Mouse (Mus musculus): ENCODE measurements around the gene Ubap1l.
"Not testable (repeated sequence)": the region's sequence is repeated elsewhere in the genome, so short reads cannot be mapped to it uniquely, and the experiment has no call there.

The Ubap1l gene

DNA sequence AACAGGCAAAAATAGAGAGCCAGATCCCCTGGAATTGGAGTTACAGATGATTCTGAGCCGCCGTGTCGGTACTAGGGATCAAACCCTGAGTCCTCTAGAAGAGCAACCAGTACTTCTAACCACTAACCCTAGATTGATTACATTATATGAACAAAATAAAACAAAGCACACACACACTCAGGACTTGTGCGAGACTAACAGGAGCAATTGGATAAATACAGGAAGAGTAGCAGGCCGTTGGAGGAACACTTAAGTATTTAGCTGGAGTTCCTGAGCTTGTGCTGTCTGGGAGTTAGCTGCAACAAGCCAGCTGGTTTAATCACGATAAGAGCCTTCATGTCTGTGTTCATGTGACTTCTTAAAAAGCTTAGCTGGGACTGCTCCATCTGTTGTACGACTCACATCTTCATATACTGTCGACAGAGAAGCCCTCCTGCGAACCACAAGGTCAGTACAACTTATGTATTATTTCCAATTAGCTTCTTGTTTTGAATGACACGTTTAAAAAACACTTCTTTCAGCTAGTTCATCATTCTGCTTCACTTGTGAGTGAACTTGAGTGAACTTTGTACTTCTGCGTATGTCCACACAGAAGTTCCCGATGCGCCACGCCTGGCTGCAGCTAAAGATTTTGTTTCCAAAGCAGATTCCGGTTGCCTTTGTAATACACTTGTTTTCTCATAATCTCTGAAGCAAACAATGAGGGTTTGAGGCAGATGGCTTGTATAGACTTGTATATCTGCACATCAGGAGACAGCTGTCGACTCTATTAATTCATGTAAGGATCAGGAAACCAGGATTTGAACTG is at the start of gene Ubap1l:
TSS of gene Ubap1l (plus strand) at position 401 of the 808 bp plus-strand sequence.
- in situ Hi-C loops (cut with MseI, MboI) = no loop called here

DNA sequence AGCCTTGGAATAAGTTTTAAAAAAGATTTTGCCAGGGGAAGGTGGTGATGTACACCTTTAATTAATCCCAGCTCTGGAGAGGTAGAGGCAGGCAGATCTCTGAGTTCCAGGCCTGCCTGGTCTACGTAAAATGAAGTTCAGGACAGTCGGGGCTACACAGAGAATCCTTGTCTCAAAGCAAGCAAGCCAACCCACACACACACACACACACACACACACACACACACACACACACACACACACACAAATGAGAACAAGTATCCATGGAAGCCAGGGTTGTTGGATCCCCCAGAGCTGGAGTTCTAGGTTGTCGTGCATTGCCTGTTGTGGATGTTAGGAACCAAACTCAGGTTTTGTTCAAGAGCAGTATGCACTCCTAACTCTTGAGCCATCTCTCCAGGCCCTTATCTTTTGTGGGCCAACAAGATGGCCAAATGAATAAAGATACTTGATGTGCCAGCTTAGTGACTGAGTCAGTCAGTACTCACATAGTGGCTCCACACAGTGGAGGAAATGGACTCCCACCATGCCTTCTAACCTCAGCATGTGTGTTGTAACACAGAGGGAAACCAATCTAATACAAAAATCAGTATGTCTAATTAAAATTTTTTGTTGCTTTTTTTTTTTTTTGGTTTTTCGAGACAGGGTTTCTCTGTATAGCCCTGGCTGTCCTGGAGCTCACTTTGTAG is 48.0 kb upstream of the Ubap1l start:
- in situ Hi-C loops (cut with MseI, MboI) = no loop called here

DNA sequence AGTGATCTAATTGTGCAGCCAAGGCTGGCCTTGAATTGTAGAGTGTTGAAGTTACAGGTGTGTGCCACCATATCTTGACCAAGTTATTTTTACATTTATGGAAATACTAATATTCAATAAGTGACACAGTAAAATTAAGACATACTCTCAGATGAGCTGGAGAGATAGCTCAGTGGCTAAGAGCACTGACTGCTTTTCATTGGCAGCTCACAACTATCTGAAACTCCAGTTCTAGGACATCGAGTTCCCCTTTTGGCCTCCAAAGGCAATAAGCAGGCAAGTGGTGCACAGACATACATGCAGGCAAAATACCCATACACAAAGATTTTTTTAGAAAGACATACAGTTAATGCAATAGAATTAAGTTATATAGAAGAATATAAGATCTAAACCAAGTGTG is 47.0 kb upstream of the Ubap1l start:
- in situ Hi-C loops (cut with MseI, MboI) = no loop called here

DNA sequence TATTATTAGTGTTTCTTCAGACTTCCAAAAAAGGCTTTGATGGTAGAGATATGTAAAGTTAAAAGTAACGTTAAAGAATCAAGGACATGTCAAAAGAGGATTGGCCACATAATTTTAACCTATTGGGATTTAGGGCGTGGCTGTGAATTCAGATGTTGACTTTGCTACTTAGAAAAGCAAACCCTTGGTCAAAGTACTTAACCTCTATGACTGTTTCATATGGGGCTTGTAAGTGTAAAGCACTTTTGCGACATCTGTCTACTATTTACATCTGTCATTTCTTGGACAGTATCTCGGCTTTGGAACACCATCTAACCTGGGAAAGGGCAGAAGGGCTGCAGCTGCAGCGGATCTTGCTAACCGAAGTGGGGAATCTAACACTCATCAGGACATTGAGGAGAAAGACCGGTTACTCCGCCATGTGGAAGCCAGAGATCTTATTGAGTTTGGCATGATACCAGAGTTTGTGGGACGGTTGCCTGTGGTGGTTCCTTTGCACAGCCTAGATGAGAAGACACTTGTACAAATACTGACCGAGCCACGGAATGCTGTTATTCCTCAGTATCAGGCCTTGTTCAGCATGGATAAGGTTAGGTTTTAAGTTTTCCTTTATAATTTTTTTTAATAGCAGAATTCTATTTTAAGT is 38.5 kb upstream of the Ubap1l start:
- in situ Hi-C loops (cut with MseI, MboI) = no loop called here

DNA sequence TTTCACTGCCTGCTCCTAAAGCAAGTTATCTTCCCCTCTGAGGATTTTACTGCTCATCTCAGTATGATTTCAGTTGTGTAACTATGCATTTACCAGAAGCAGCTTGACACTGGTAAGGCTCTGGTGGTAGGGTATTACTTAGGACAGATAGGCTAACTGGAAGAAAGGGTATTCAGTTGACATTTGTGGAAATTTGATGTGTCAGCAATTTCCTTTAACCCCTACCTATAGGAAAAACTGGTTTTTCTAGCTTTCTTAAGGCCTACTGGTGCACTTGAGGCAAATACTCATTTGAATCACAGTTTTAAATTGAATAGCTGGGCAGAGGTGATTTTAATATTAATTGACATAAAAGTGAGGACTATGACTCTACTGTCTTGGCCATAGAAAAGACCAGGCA is 34.9 kb upstream of the Ubap1l start:
- in situ Hi-C loops (cut with MseI, MboI) = no loop called here

DNA sequence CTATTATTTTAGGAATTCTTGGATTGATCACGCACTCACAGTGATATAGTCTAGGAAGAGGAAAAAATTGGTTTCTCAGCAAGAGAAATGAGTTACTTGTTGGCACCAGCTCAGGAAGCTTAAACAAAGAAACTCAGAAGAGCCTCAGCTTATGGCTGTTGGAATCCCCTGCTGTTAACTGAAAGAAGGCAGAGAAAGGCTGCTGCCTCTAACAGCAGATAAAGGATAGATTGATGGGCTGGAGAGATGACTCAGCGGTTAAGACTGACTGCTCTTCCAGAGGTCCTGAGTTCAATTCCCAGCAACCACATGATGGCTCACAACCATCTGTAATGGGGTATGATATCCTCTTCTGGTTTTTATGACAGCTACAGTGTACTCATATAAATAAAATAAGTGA is 33.5 kb upstream of the Ubap1l start:
- in situ Hi-C loops (cut with MseI, MboI) = no loop called here

DNA sequence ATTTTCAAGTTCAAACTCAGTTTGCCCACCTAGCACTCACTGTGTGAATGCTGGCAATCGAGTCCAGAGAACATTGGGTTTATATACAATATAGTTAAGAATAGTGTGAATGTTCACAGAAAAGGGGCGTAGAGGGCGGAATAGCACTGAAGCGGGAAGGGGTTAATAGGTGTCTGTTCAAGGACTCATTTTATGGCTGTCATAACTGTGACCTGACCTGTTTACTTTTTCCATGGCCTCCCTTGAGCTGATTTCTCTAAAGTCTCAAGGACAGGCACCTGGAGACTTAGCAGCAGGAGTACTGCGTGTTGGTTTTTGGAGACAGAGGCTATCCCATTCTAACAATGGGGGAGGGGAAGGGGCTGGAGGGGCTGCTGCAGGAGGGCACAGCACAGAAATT is 26.9 kb upstream of the Ubap1l start:
- in situ Hi-C loops (cut with MseI, MboI) = no loop called here

DNA sequence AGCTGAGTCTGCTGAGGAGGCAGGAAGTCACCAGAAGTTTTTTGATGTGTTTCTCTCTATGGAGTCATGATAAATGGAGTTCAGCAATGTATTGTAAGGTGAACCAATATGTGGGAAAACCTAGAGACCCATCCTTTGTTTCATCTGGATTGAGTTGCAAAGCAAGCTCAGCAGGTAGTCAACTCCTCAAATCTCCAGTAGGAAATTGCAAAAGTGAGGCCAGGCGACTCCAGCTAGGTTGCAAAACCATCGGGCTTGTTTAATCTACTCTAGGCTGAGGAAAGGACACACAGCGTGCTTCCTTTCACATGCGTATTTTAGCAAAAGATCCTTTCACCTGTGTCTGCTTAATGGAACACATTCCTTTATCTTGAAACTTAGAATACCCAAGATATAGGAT is 21.7 kb upstream of the Ubap1l start:
- in situ Hi-C loops (cut with MseI, MboI) = no loop called here

DNA sequence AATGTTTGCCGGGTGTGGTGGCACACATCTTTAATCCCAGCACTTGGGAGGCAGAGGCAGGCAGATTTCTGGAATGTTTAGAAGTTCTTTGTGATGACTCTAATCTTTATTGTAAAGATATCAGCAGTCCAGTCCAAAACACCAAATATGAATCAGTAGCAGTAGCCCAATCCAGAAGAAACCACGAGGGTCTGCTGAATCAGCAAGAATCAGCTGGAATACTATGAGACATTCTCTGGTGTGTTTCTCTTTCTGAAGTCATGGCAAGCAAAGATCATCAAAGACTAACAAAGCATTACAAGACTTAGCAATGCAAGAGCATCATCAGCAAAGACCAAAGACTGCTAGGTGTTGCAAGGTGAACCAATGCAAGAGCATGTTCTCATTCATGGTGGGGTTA is 20.4 kb upstream of the Ubap1l start:
- in situ Hi-C loops (cut with MseI, MboI) = no loop called here

DNA sequence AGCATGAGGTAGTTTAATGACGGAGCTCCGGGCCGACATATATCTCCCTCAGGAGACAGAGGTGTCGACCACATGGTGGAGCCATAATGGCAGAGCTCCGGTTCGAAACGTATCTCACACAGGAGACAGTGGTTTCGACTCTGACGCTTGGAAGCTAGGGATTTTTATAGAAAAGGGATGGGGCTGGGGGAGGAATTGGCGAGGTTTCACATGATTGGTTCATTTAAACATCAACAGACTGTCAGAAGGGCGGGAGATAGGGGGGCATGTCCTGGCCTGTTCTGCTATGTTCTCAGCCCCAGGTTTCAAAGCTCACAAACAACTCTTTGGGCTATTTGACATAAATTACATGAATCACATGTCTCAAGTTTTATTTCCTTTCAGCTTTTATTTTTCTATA is 15.4 kb upstream of the Ubap1l start:
- in situ Hi-C loops (cut with MseI, MboI) = not testable (repeated sequence)

DNA sequence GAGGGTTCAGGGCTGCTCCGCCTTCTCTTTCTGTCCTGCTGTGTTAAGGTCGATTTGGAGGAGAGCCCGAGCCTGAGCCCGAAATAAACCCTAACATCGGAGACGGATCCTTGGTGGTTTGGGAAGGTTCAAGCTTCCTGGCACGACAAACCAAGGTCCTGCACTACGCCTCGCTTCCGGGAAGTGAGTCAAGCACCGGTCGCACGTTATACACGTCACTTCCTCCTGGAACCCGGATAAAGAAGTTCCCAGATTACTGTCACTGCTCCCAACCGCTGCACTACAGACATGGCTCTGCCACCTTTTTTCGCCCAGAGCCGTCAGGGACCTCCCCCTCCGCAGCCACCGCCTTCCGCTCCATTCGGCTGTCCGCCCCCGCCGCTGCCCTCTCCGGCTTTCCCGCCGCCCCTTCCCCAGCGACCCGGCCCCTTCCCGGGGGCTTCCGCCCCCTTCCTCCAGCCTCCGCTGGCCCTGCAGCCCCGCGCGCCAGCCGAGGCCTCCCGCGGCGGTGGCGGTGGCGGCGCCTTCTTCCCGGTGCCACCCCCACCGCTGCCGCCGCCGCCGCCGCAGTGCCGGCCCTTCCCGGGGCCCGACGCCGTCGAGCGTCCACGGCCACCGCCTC is 14.9 kb upstream of the Ubap1l start, which contains the start of gene Pdcd7:
TSS of gene Pdcd7 (plus strand) at position 251 of the 622 bp plus-strand sequence.
- in situ Hi-C loops (cut with MseI, MboI) = no loop called here

DNA sequence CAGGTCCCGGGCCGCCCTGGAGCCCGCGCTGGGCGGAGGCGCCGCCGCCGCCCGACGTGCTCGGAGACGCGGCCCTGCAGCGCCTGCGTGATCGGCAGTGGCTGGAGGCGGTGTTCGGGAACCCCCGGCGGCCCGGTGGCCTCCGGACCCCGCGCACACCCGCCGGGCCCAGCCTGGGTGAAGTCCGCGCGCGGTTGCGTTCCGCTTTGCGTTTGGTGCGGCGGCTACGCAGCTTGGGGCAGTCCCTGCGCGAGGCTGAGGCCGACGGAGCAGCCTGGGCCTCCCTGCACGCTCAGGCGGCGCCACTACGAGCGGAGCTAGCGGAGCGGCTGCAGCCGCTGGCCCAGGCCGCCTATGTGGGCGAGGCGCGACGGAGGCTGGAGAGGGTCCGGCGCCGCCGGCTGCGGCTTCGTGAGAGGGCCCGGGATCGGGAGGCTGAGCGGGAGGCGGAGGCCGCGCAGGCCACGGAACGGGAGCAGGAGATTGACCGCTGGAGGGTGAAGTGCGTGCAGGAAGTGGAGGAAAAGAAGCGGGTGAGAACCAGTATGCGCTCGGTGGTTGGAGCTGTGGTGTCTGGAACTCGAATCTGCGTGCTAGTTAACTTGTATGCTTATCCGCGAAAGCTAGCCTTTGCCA is 14.2 kb upstream of the Ubap1l start:
- in situ Hi-C loops (cut with MseI, MboI) = no loop called here

DNA sequence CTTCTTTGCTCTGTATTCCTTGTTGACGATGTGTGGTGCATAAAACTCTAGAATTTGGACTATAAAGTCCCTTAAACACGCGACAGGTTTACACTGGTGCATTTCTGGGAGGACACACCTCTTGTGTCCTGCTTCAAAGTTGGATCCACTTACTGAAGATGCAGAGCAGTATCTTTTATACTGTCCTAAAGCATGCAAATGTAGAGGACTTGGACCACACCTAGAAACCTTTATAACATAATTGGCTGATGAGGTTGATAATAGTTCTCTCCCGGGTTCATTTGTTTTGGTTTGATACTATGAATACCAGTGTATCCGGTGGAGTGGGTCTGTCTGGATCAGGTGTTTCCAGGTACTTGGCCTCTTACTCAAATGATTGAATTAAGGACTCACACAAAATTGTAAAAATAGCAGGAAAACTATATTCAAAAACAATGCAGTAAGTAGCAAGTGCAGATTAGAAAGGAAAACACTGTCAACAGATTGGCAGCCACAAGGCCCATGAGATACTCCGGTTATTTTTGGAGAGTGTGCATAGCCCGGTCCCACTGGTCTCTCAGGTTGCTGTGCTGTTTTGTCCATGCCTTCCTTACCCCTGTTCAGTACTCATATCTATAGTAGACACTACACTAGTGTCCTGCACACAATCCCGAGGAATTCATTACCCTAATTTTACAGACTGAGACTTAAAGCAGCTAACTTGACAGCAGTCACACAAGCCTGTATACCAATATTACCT is 13.6 kb upstream of the Ubap1l start:
- in situ Hi-C loops (cut with MseI, MboI) = no loop called here

DNA sequence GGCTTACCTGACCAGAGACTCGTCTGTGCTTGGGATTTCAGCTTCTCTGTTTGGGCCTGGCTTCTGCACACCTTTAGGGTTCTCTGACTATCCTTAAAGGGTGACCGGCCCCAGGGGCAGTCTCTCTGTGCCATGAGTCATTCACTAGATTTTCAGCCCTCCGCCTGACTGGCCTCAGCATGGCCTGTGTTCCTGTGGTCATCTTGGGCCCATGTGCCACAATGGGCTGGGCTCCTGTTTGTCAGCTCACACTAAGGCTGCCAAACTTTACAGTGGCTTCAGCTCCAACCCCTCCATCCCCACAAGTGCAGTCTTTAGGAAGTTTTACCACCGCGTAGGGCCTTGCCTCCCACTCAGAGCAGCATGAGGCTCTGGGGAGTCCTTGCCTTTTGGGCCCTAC is 7.6 kb upstream of the Ubap1l start:
- in situ Hi-C loops (cut with MseI, MboI) = no loop called here

DNA sequence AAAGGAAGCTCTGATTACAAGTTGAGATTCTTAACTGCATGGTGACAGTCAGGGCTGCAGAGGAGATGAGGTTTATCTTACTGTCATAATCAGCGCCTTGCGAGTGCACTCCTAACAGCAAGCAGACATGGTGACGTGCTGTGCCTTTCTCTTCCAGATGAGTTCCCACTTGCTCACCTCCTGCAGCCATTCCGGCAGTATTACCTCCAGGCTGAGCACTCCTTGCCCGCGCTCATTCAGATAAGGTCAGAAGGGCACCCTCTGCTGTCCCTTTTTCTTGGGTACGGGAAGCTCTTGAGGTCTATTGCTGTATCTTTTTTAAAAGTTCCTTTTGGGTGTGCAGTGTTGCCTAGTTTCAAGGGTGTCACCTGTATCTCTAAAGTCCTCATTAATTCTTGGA is 4.3 kb upstream of the Ubap1l start:
- in situ Hi-C loops (cut with MseI, MboI) = no loop called here

DNA sequence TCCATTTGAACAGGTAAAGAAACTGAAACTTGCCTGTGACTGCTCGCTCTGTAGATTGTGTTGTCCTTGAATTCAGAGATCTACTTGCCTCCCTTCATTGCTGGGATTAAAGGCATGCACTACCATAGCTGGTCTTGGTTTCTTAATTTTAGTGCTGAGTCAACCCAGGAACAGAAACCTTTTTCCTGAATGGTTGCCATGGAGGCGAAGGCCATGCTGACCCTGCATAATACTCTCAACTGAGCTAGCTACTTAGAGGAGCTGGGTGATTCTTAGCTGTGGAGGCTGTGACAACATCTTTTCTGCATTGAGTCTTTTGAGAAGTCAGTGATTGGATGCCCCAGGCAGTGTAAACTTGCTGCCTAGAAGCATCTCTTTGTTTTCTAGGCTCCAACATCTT is 3.9 kb upstream of the Ubap1l start:
- in situ Hi-C loops (cut with MseI, MboI) = no loop called here

DNA sequence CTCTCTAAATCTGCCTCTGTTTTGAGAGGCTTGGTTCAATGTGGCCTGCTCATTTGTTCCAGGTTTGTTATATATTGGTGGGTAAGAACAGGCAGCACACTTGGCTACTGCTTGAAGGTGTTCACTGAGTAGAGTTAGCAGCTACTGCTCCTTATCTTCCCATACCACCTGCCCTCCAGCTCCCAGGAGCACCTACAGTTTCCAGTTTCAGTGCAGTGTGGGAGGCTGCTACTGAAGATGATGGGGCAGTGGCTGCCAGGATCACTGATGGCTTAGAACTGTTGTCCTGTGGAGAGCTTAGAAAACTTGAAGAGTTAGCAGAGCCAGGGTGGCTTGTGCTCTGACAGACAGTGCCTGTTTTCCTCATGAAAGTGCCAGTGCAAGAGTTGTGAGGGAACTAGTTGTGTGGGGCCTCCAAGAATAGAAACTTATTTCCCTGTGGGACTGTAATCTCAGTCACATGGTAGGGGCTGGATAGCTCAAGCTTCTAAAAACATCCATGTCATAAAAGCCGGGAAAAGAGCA is 1.8 kb upstream of the Ubap1l start:
- in situ Hi-C loops (cut with MseI, MboI) = no loop called here

DNA sequence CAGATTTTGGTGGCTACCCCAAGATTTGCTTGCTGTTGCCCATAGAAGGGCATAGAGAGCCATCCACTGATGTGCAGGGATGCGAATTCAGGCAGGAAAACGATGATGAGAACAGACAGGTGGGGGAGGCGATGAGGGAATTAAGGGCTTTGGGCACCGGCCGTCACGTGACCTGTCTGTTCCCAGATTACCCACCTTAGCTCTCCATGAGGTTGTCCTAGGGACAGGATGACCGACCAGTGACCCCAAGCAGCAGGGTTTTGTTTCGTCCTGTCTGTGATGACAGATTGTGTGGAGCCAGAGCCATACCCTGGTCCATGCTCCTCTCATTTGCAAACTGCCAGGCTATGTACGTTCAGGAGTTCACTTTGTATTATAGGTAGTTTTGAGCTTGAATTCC is 2.8 kb downstream of the Ubap1l start:
- in situ Hi-C loops (cut with MseI, MboI) = no loop called here

DNA sequence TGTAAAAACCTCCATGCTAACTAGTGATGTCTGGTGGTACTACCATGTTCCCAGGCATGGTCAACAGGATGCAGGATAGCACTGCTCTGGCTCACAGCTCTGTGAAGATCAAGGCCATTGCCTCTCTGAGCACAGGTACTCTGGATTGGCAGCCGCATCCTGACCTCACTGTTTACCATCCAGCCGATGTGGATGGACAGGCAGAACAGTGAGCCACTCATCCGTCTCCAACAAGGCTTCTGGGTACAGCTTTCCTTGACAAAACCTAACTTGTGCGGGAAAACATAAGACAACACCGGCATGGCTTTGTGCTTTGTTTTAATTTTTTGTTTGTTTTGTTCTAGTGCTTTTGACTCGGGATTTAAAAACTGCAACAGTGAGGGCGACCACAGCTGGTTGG is 4.9 kb downstream of the Ubap1l start:
- in situ Hi-C loops (cut with MseI, MboI) = no loop called here

DNA sequence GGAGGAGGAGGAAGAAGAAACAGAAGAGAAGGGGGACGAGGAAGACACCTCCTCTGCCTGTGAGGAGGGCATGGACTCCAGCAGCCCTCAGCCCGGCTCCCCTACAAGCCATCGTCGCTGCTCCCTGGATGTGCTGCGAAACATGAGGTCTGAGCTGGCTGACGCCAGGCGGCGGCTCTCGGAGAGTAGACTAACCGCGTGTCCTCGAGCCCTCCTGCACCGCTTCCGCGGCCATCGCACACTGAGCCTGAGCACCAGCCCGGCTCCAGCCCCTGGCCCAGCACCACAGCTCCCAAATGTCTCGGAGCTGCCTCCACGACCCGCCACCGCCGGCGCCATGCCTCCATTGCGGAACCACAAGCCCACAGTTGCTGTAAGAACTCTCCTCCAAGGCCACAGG is 10.9 kb downstream of the Ubap1l start:
- in situ Hi-C loops (cut with MseI, MboI) = no loop called here

DNA sequence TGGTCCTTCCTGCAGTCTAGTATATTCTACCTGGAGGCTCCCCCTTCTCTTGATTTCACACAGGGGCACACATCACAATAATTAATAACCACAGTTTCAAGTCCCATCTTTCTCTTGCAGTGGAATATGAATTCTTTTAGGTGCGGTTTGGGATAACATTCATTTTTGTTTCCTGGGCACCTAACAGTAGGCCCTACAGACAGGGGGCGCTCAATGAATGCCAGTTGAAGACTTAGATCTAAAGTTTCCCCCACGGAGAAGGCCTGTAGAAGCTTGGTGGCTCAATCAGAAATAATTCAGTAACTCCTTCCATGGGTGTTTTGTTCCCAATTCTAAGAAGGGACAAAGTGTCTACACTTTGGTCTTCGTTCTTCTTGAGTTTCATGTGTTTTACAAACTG is 11.6 kb downstream of the Ubap1l start:
- in situ Hi-C loops (cut with MseI, MboI) = no loop called here
